Mouse (Mus musculus) adrenal gland, adult (tissue): ENCODE results near the gene Ccdc92.

ENCODE experiments used
- DNase-seq, 2 experiments: peaks; one replicate each; pipeline ENCODE4 v3.0.0; 2022 to 2023; ENCODE audit warnings: low spot score in 1 of 2; ENCODE audit not compliant: inconsistent age in 2 of 2

The Ccdc92 gene

DNA sequence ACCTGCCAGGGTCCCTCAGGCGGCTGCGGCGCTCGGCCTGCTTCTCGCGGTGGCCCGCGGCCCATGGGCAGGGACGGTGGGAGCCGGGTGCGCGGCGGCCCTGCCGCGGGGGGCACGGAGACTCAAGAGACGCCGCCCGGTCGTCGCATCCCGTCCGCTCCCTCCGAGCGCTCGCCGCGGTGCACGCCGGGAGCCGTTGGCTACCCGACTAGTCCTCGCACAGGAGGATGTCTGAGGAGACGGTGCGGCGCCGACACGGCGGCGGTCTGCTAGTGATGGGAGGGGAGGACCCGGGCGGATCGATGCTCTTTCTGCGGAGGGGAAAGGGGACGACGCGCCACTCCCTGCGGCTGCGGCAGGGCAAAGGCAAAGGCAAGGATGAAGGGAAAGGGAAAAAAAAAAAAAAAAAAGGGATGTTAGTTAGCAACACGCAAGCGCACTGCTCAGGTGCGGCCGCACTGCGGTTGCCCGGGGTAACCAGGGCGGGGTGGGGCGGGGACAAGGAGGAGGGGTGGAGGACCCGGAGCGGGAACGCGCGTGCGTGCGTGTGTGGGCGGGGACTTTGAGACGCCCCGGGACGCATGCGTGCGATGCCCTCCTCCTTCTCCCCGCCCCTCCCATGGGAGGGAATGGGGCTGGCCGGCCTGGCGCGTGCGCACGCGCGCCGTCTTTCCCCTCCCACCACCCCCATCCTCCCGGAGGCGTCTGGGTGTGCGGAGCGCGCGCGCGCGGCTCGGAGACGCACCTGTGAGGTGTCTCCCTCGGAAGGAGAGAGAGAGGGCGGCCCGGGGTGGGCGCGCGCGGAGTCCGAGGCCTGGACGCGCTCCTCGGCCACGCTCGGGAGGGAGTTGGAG is at the start of gene Ccdc92, which contains the start of gene Zfp664:
Gene Ccdc92, minus strand, starts transcription at position 412 of the 854 bp plus-strand sequence.
Gene Zfp664, plus strand, starts transcription at position 679 of the 854 bp plus-strand sequence.
- DNase-seq = peak; percentile 98 to 99

- peak; percentile 89 to 95 for DNase-seq
These were observed 46.6 kb upstream of the Ccdc92 start for GRCm38 (mm10) chr5:124908860-124909259.

- DNase-seq = no peak
These were observed 44.7 kb upstream of the Ccdc92 start for GRCm38 (mm10) chr5:124906890-124907289.

DNA sequence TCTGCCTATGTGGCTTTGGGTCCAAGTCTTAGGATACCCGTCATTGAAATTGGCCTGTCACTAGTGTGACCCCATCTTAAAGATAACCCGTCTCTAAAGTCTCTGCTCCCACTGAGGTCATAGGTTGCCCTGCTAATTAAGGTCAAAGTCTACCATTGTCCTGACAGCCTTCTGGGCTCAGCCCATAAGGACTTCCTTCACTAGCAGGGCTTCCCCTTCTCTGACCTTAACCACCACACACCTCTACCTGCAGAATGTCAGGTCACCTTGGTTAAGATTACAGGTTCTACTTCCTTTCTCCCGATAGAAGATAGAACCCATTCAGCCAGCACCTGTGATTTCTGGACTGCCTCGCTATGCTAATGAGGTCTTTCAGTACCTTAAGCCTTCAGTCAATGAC is 41.6 kb upstream of the Ccdc92 start:
- no peak for DNase-seq

GRCm38 (mm10) chr5:124902195-124902594 is 40.0 kb upstream of the Ccdc92 start:
- DNase-seq = peak in 1 of 2 experiments; percentile 37

GRCm38 (mm10) chr5:124901675-124902074 is 39.5 kb upstream of the Ccdc92 start:
- DNase-seq = no peak

DNA sequence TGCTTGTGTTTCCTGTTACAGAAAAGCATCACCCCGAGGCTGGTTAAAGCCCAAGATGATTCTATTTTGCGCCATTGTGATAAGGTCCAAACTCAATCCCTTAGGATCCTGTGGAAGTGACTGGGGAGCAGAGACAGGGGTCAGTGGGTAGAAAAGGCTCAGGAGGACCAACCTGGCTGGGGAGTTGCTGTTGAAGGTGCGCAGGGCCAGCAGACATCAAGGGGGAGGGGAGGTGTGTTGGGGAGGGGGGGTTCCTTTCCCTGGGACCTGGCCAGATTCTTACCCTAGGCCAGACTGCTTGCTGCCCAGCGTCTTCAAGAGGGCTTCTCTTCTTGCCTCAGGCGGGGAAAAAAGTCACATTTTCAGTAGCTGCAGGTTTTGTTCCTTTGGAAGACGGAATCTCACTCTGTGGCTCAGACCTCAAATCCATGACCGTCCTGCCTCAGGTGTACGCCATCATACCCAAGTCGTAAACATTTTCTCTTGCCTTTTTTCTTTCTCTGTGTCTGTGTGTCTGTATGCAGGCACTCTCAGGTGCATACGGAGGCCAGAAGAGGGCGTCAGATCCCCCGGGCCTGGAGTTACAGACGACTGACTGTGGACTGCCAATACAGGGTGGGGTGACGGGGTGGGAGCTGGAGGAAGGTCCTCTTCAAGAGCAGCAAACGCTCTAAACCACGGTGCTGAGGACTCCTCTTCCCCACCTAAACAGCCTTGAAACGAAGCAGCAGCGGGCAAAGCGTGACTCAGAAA is 38.7 kb upstream of the Ccdc92 start:
- no peak for DNase-seq

DNA sequence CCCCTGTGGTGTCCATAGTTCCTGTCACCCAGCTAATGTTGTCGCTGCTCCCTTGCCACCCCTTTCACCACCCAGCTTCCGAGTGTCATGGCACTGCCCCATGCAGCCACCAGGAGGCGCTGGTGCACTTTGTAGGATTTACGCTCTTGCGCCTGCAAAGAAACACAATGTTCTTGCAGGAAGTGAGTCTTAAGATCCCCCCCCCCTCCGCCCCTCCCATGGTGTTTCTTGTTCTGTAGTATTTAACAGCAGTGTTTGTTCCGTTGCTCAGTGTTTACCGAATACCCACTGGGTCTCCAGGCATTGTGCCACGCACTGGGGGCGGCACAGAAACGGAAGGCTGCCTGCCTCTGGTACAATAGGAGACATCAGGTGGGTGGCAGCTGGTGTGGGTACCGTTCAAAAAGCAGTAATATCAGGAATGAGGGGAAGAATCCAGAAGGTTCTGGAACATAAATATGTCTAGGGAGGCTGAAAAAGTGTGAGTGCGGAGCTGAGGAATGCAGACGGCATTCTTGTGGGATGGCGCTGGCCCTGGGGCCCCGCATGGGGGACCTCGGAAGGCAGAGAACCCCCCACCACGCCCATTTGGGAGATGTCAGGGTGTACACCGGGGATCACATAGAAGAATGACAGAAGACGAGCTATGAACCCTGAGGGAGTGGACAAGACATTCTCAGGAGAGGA is 37.9 kb upstream of the Ccdc92 start:
- DNase-seq = peak; percentile 83 to 94

DNA sequence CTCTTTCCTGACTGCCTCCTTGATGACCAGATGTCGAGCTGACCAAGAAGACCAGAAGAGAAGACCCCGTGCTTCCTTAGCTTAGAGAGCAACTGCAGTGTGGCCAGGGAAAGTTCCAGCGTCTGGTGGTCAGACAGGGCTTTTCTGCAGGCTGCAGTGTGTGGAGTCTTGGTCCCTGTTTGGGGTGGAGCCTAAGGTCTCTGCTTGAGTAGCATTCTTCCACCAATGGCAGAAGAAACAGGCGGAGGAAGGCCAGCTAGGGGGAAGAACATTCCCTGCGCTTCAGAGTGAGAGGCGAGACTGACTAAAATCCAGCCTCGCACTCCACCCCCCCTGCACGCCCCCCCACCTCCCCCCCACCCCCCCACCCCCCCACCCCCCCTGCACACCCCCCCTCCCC is 33.9 kb upstream of the Ccdc92 start:
- no peak for DNase-seq

DNA sequence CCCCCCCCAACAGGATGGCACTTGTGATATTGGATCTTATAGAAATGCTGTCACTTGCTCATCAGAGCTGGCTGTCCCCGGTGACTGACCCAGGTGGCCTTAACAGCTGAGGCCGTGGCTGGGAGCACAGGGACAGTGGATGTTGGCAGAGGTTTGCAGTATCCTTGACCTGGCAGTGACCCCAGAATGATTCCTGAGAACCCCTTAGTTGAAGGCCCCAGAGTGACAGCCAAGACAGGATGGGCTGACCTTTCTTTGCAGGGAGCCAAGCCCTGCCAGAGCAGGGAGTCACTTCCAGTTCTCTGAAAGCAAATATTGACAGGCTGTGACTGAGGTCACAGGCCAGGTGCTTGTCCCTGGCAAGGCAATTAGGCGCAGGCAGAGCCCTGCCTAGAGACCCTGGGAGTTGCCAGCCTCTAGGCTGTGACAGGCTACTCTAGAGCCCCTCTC is 29.7 kb upstream of the Ccdc92 start:
- peak; percentile 84 to 94 for DNase-seq

- peak; percentile 73 to 87 for DNase-seq
These were observed 26.4 kb upstream of the Ccdc92 start for GRCm38 (mm10) chr5:124888661-124889060.

DNA sequence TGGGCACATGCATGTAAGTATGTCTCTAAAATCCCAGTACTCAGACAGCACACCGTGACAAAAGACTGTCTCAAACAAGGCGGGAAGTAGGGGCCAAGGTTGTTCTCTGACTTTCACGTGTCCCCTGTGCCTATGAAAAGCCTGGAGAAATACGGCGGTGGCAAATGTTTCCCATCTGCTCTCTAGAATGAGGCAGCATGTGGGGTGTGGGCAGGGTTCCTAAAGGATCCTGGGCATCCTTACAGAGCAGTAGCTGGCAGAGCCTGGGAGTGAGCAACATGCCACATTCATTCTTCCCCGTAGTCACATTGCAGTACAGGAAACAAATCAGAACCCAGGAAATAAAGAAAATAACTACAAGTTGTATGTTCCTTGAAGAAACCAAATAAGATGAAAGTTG is 21.7 kb upstream of the Ccdc92 start:
- DNase-seq = no peak

- no peak for DNase-seq
These were observed 17.6 kb upstream of the Ccdc92 start for GRCm38 (mm10) chr5:124879801-124880200.

DNA sequence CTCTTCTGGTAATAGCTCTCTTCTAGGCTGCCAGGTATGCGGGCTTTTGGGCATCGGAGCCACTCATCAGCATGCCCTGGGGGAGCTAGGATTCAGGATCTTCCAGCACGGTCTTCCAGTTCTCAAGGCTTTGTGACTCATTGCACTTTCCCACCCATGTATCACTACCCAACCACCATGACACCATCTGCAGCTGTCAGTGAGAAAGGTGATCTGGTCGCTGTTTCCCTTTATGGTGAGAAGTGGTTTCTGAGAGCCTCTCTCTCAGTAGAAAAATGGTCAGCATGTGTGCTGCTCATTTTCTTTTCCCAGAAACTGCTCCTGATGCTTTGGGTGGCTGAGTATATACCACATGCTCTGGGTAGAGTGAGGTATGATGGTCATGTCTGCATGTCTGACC is 17.0 kb upstream of the Ccdc92 start:
- peak; percentile 35 to 68 for DNase-seq

GRCm38 (mm10) chr5:124873890-124874601 is 11.8 kb upstream of the Ccdc92 start:
- no peak for DNase-seq

- no peak for DNase-seq
These were observed 10.9 kb upstream of the Ccdc92 start for GRCm38 (mm10) chr5:124873096-124873495.

GRCm38 (mm10) chr5:124872033-124872432 is 9.8 kb upstream of the Ccdc92 start:
- DNase-seq = peak; percentile 78 to 92

DNA sequence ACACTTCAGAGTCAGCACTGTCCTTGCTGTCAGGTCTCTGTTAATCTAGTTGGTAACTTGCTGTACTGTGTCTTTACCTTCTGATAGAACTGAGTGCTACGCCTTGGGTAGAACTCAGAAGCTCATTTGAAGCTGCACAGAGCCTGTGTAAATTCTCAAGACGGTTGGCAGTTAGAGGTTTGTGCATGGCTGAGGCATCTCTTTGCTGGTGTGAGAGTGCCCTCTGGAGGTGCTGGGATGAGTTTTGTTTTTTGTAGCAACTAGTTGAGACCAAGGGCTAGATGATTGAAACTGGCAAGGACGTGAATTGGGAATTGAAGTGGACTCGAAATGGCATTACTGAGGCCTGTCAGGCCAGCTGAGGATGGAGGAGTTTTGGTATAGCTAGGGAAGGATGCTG is 6.8 kb upstream of the Ccdc92 start:
- DNase-seq = peak; percentile 66 to 88

GRCm38 (mm10) chr5:124862871-124863741 is 882 bp upstream of the Ccdc92 start:
- DNase-seq = peak; percentile 45 to 74

- peak in 1 of 2 experiments; percentile 70 for DNase-seq
These were observed 761 bp downstream of the Ccdc92 start for GRCm38 (mm10) chr5:124861463-124861862.
